In genomic region chr12:4793718-4794117, GRCm38 (mm10) we compare ENCODE assay signal across 9 mouse cellular contexts. TPM values are rescaled to one million over a fixed set of nuclear protein-coding genes. Genes with fewer than 3 reads are reported as not detected.
DNase-seq lines count a peak whose midpoint lies in the region; ATAC-seq and TF ChIP-seq lines count a peak whose summit lies in the region.
"Had no signal": no experiment of that assay in that cellular context is flagged by ENCODE, and none has a peak within 500 bp of the region (broad histone marks: within the 10 kb centered on the region; RNA-seq: fewer than 3 reads in every experiment).

No protein-coding gene starts in this region.

- H3K36me3 ChIP-seq in heart, embryonic 10.5 days, result no peaks in the 10 kb centered on the region
- H3K36me3 ChIP-seq in midbrain, postnatal 0 days (ENCODE audit: insufficient read depth, low read length), result no peaks in the 10 kb centered on the region
- no peaks in the 10 kb centered on the region for H3K36me3 ChIP-seq in midbrain, embryonic 10.5 days
- H3K36me3 ChIP-seq in embryonic facial prominence, embryonic 13.5 days, result no peaks in the 10 kb centered on the region
- H3K36me3 ChIP-seq: heart, embryonic 12.5 days had no signal

- no peaks in the 10 kb centered on the region for H3K9me3 ChIP-seq in heart, embryonic 10.5 days
- no peaks in the 10 kb centered on the region for H3K9me3 ChIP-seq in midbrain, postnatal 0 days (ENCODE audit: low read length)
- no peaks in the 10 kb centered on the region for H3K9me3 ChIP-seq in midbrain, embryonic 10.5 days (replicated peaks)
- H3K9me3 ChIP-seq in embryonic facial prominence, embryonic 13.5 days, result no peaks in the 10 kb centered on the region

- no peaks in the 10 kb centered on the region for H3K27me3 ChIP-seq in heart, embryonic 10.5 days (ENCODE audit: insufficient read depth, poor library complexity, severe bottlenecking)
- H3K27me3 ChIP-seq in midbrain, postnatal 0 days (ENCODE audit: insufficient read depth, low read length), result no peaks in the 10 kb centered on the region
- no peaks in the 10 kb centered on the region for H3K27me3 ChIP-seq in midbrain, embryonic 10.5 days (ENCODE audit: low read depth, poor library complexity, severe bottlenecking)
- H3K27me3 ChIP-seq in embryonic facial prominence, embryonic 13.5 days, result no peaks in the 10 kb centered on the region
- H3K27me3 ChIP-seq: heart, embryonic 12.5 days had no signal

- DNase-seq in heart, embryonic 10.5 days (ENCODE audit: low spot score), result peak; percentile 77
- DNase-seq in heart, postnatal 36 days, result no peak
- peak; percentile 17 for DNase-seq in midbrain, postnatal 0 days (ENCODE audit: low spot score)
- DNase-seq in midbrain, embryonic 10.5 days (ENCODE audit: low spot score), result no peak
- DNase-seq in thymus, postnatal 25 days, result peak; percentile 30
- DNase-seq in B cell, adult 2 months, result no peak
- DNase-seq in ovary, postnatal 36 days (ENCODE audit: low spot score), result no peak

- TF ChIP-seq CTCF in midbrain, postnatal 0 days (IDR thresholded peaks at IDR 0.05), result peak; percentile 55

- ATAC-seq in midbrain, postnatal 0 days (ENCODE audit: low FRiP score), result no peak
- no peak for ATAC-seq in embryonic facial prominence, embryonic 13.5 days (ENCODE audit: insufficient number of reproducible peaks, insufficient read depth, low FRiP score, low TSS enrichment, low read depth)

- no peak overlapping the region for H3K9ac ChIP-seq in midbrain, postnatal 0 days (replicated peaks; ENCODE audit: low read length, poor library complexity, severe bottlenecking)
- H3K9ac ChIP-seq in embryonic facial prominence, embryonic 13.5 days, result no peak overlapping the region
- H3K9ac ChIP-seq: heart, embryonic 12.5 days had no signal

- no peak overlapping the region for H3K27ac ChIP-seq in heart, embryonic 10.5 days
- no peak overlapping the region for H3K27ac ChIP-seq in midbrain, postnatal 0 days (ENCODE audit: low read depth, low read length)
- H3K27ac ChIP-seq in midbrain, embryonic 10.5 days (replicated peaks), result no peak overlapping the region
- H3K27ac ChIP-seq in embryonic facial prominence, embryonic 13.5 days, result peak overlapping the region; percentile 33; the same call in 1 of the 2 replicates

- 82% methylated on average over 1 of the region's 1 CpGs for WGBS in heart, embryonic 10.5 days
- WGBS in midbrain, postnatal 0 days, result 92% methylated on average over 1 of the region's 1 CpGs
- WGBS in midbrain, embryonic 10.5 days, result 75% methylated on average over 1 of the region's 1 CpGs
- 60% methylated on average over 1 of the region's 1 CpGs for WGBS in embryonic facial prominence, embryonic 13.5 days

- H3K4me3 ChIP-seq in heart, embryonic 10.5 days, result no peak overlapping the region
- no peak overlapping the region for H3K4me3 ChIP-seq in midbrain, postnatal 0 days (ENCODE audit: low read depth, low read length)
- no peak overlapping the region for H3K4me3 ChIP-seq in midbrain, embryonic 10.5 days
- H3K4me3 ChIP-seq in embryonic facial prominence, embryonic 13.5 days, result no peak overlapping the region
- H3K4me3 ChIP-seq: heart, embryonic 12.5 days had no signal

- intact Hi-C loops in heart, postnatal 36 days (cut with DNase I), result no loop called here

- H3K4me1 ChIP-seq in heart, embryonic 10.5 days, result no peaks in the 10 kb centered on the region
- H3K4me1 ChIP-seq in midbrain, postnatal 0 days (ENCODE audit: insufficient read depth, low read length), result no peaks in the 10 kb centered on the region
- no peaks in the 10 kb centered on the region for H3K4me1 ChIP-seq in midbrain, embryonic 10.5 days
- 0 out of 2 replicates have a peak, but pooled peaks cover 5% of the 10 kb centered on the region for H3K4me1 ChIP-seq in embryonic facial prominence, embryonic 13.5 days
- H3K4me1 ChIP-seq: heart, embryonic 12.5 days had no signal

- no peak overlapping the region for H3K4me2 ChIP-seq in midbrain, postnatal 0 days (ENCODE audit: low read depth, low read length, poor library complexity, severe bottlenecking)
- H3K4me2 ChIP-seq in embryonic facial prominence, embryonic 13.5 days, result no peak overlapping the region
- H3K4me2 ChIP-seq: heart, embryonic 12.5 days had no signal

RNA-seq across cellular contexts. Expression of gene Sf3b6, which starts 23.6 kb away (rescaled TPM):
- polyA plus RNA-seq in heart, embryonic 10.5 days (2016; fragmentation: Nextera tagmentation; extraction: Ambion mirVana), result 164 and 196 TPM in 2 replicates
- 10 to 100 TPM; 41.8 to 46.9 TPM for total RNA-seq in heart, postnatal 36 days (2021)
- 72.9 and 84.7 TPM in 2 replicates for total RNA-seq in midbrain, postnatal 0 days (2014; rRNA removed)
- polyA plus RNA-seq in midbrain, postnatal 0 days (2015; fragmentation: Nextera tagmentation; extraction: Ambion mirVana), result 299 and 341 TPM in 2 replicates
- polyA plus RNA-seq in midbrain, embryonic 10.5 days (2016; fragmentation: Nextera tagmentation; extraction: Ambion mirVana), result 319 and 337 TPM in 2 replicates
- 263 and 290 TPM in 2 replicates for polyA plus RNA-seq in embryonic facial prominence, embryonic 13.5 days (2015; fragmentation: Nextera tagmentation; extraction: Ambion mirVana)

RNA-seq across cellular contexts. Expression of gene Fam228b, which starts 24.7 kb away (rescaled TPM):
- 2.2 and 2.6 TPM in 2 replicates for polyA plus RNA-seq in heart, embryonic 10.5 days (2016; fragmentation: Nextera tagmentation; extraction: Ambion mirVana)
- total RNA-seq in heart, postnatal 36 days (2021), result 1 to 10 TPM; 2.0 to 3.4 TPM
- 5.6 and 6.5 TPM in 2 replicates for total RNA-seq in midbrain, postnatal 0 days (2014; rRNA removed)
- polyA plus RNA-seq in midbrain, postnatal 0 days (2015; fragmentation: Nextera tagmentation; extraction: Ambion mirVana), result 7.2 and 8.7 TPM in 2 replicates
- polyA plus RNA-seq in midbrain, embryonic 10.5 days (2016; fragmentation: Nextera tagmentation; extraction: Ambion mirVana), result 2.6 and 3.3 TPM in 2 replicates
- polyA plus RNA-seq in embryonic facial prominence, embryonic 13.5 days (2015; fragmentation: Nextera tagmentation; extraction: Ambion mirVana), result 4.4 and 6.0 TPM in 2 replicates

RNA-seq across cellular contexts. Expression of gene Pfn4, which starts 24.9 kb away (rescaled TPM):
- polyA plus RNA-seq in heart, embryonic 10.5 days (2016; fragmentation: Nextera tagmentation; extraction: Ambion mirVana), result 1.2 and 1.8 TPM in 2 replicates
- 1 to 10 TPM; 2.2 to 3.4 TPM for total RNA-seq in heart, postnatal 36 days (2021)
- 10.1 and 12.8 TPM in 2 replicates for total RNA-seq in midbrain, postnatal 0 days (2014; rRNA removed)
- polyA plus RNA-seq in midbrain, postnatal 0 days (2015; fragmentation: Nextera tagmentation; extraction: Ambion mirVana), result 19.9 and 24.9 TPM in 2 replicates
- polyA plus RNA-seq in midbrain, embryonic 10.5 days (2016; fragmentation: Nextera tagmentation; extraction: Ambion mirVana), result 2.8 and 3.4 TPM in 2 replicates
- polyA plus RNA-seq in embryonic facial prominence, embryonic 13.5 days (2015; fragmentation: Nextera tagmentation; extraction: Ambion mirVana), result 5.3 and 6.1 TPM in 2 replicates

RNA-seq across cellular contexts. Expression of gene Fkbp1b, which starts 47.7 kb away (rescaled TPM):
- 7.4 and 12.5 TPM in 2 replicates for polyA plus RNA-seq in heart, embryonic 10.5 days (2016; fragmentation: Nextera tagmentation; extraction: Ambion mirVana)
- 1 to 10 TPM; 1.3 to 1.5 TPM for total RNA-seq in heart, postnatal 36 days (2021)
- total RNA-seq in midbrain, postnatal 0 days (2014; rRNA removed), result 55.5 and 82.1 TPM in 2 replicates
- polyA plus RNA-seq in midbrain, postnatal 0 days (2015; fragmentation: Nextera tagmentation; extraction: Ambion mirVana), result 80.5 and 83.8 TPM in 2 replicates
- 4.3 and 8.1 TPM in 2 replicates for polyA plus RNA-seq in midbrain, embryonic 10.5 days (2016; fragmentation: Nextera tagmentation; extraction: Ambion mirVana)
- polyA plus RNA-seq in embryonic facial prominence, embryonic 13.5 days (2015; fragmentation: Nextera tagmentation; extraction: Ambion mirVana), result 12.6 and 14.0 TPM in 2 replicates

RNA-seq across cellular contexts. Expression of gene Wdcp, which starts 49.4 kb away (rescaled TPM):
- 17.6 and 18.4 TPM in 2 replicates for polyA plus RNA-seq in heart, embryonic 10.5 days (2016; fragmentation: Nextera tagmentation; extraction: Ambion mirVana)
- 1 to 10 TPM; 7.7 to 8.4 TPM for total RNA-seq in heart, postnatal 36 days (2021)
- 9.7 and 11.0 TPM in 2 replicates for total RNA-seq in midbrain, postnatal 0 days (2014; rRNA removed)
- 11.0 and 11.6 TPM in 2 replicates for polyA plus RNA-seq in midbrain, postnatal 0 days (2015; fragmentation: Nextera tagmentation; extraction: Ambion mirVana)
- 25.1 and 28.5 TPM in 2 replicates for polyA plus RNA-seq in midbrain, embryonic 10.5 days (2016; fragmentation: Nextera tagmentation; extraction: Ambion mirVana)
- 20.2 and 21.5 TPM in 2 replicates for polyA plus RNA-seq in embryonic facial prominence, embryonic 13.5 days (2015; fragmentation: Nextera tagmentation; extraction: Ambion mirVana)

Comparison
In these comparisons a context has a peak if more than half of its experiments do, and no peak if none do; other contexts are left out.
1. DNase-seq: peak in heart, embryonic 10.5 days (single experiment), midbrain, postnatal 0 days (single experiment) and thymus, postnatal 25 days (single experiment); none in heart, postnatal 36 days (0 of 2), midbrain, embryonic 10.5 days (single experiment), B cell, adult 2 months (0 of 2) and ovary, postnatal 36 days (single experiment).